Mouse (Mus musculus): ENCODE results near the gene Nxn.

DNA sequence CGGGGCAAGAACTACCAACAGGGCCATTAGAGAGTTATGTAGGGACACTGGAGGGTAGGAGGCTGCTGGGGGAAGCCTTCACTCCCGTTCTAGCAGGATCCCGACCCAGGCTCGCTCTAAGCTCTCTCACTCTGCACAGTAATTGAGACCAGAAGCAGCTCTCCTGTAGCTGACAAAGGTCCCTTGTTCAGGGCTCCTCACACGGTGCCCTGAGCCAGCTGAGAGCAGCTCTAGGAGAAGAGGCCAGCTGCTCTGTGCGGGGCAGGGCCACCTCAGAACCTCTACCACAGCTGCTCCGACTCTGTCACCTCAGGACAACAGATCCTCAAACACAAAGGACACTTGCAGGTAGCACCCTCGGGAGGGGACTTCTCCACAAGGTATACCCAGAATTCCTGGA, 46.5 kb upstream of the Nxn start:
- no peak for TF ChIP-seq POLR2A (IDR thresholded peaks at IDR 0.05; ENCODE audit: extremely low read depth, insufficient read depth, low read length)
- no peak for TF ChIP-seq CTCF (IDR thresholded peaks at IDR 0.05; ENCODE audit: extremely low read depth, insufficient read depth, low read length)

Data from cortical plate, adult 2 months (tissue).